Mouse (Mus musculus): ENCODE data around the gene Naa16. TPM values are rescaled to one million over a fixed set of nuclear protein-coding genes. Genes with fewer than 3 reads are reported as not detected.

The Naa16 gene
- polyA plus RNA-seq, 1 experiment from 2014 or later = 24.4 TPM

GRCm38 (mm10) chr14:79308364-79308763 is 82.2 kb downstream of the Naa16 start:
- Histone ChIP-seq H3K27me3 (no peaks in the 10 kb centered on the region), H3K9me3 (replicated peaks) (no peaks in the 10 kb centered on the region), H3K9ac (no peak overlapping the region), H3K27ac (replicated peaks) (peak overlapping the region; percentile 90), H3K4me2 (no peak overlapping the region), H3K36me3 (replicated peaks) (no peaks in the 10 kb centered on the region), H3K4me1 (replicated peaks) (peaks cover 68% of the 10 kb centered on the region), H3K4me3 (replicated peaks) (no peak overlapping the region)
- 58% methylated on average over 4 of the region's 4 CpGs for WGBS (ENCODE audit: insufficient replicate concordance)
- ATAC-seq (ENCODE audit: insufficient read depth) = no peak

GRCm38 (mm10) chr14:79307908-79308307 is 82.7 kb downstream of the Naa16 start:
- WGBS (ENCODE audit: insufficient replicate concordance) = 18% methylated on average over 5 of the region's 5 CpGs
- Histone ChIP-seq H3K4me2 (peak overlapping the region; percentile 52), H3K9me3 (replicated peaks) (no peaks in the 10 kb centered on the region), H3K36me3 (replicated peaks) (no peaks in the 10 kb centered on the region), H3K27ac (replicated peaks) (peak overlapping the region; percentile 90), H3K27me3 (no peaks in the 10 kb centered on the region), H3K4me1 (replicated peaks) (peaks cover 68% of the 10 kb centered on the region), H3K9ac (0 out of 2 replicates have a peak overlapping the region, but pooled peaks have one; percentile 2), H3K4me3 (replicated peaks) (no peak overlapping the region)
- ATAC-seq (ENCODE audit: insufficient read depth) = peak; percentile 51

- Histone ChIP-seq H3K4me1 (replicated peaks) (peaks cover 69% of the 10 kb centered on the region), H3K9me3 (replicated peaks) (no peaks in the 10 kb centered on the region), H3K4me2 (peak overlapping the region; percentile 52), H3K27ac (replicated peaks) (peak overlapping the region; percentile 90), H3K27me3 (no peaks in the 10 kb centered on the region), H3K4me3 (replicated peaks) (peak overlapping the region; percentile 20; the same call in 1 of the 2 replicates), H3K36me3 (replicated peaks) (no peaks in the 10 kb centered on the region), H3K9ac (no peak overlapping the region)
- ATAC-seq (ENCODE audit: insufficient read depth) = peak; percentile 91
- WGBS (ENCODE audit: insufficient replicate concordance) = 35% methylated on average over 7 of the region's 7 CpGs
Measured at GRCm38 (mm10) chr14:79307138-79307537, 83.4 kb downstream of the Naa16 start.

- no peak for ATAC-seq (ENCODE audit: insufficient read depth)
- Histone ChIP-seq H3K27me3 (no peaks in the 10 kb centered on the region), H3K36me3 (replicated peaks) (peaks cover 5% of the 10 kb centered on the region; the same call in 1 of the 2 replicates), H3K27ac (replicated peaks) (no peak overlapping the region), H3K4me1 (replicated peaks) (peaks cover 75% of the 10 kb centered on the region), H3K9me3 (replicated peaks) (no peaks in the 10 kb centered on the region), H3K4me2 (no peak overlapping the region), H3K4me3 (replicated peaks) (no peak overlapping the region), H3K9ac (no peak overlapping the region)
- WGBS (ENCODE audit: insufficient replicate concordance) = 85% methylated on average over 6 of the region's 6 CpGs
Measured at GRCm38 (mm10) chr14:79304873-79305464, 85.6 kb downstream of the Naa16 start.

GRCm38 (mm10) chr14:79303150-79303549 is 87.4 kb downstream of the Naa16 start:
- Histone ChIP-seq H3K4me3 (replicated peaks) (peak overlapping the region; percentile 17; the same call in 1 of the 2 replicates), H3K27ac (replicated peaks) (peak overlapping the region; percentile 92), H3K9me3 (replicated peaks) (no peaks in the 10 kb centered on the region), H3K4me1 (replicated peaks) (peaks cover 77% of the 10 kb centered on the region), H3K27me3 (no peaks in the 10 kb centered on the region), H3K4me2 (peak overlapping the region; percentile 76), H3K36me3 (replicated peaks) (peaks cover 21% of the 10 kb centered on the region), H3K9ac (no peak overlapping the region)
- 20% methylated on average over 2 of the region's 2 CpGs for WGBS (ENCODE audit: insufficient replicate concordance)
- ATAC-seq (ENCODE audit: insufficient read depth) = peak; percentile 10; the same call in 1 of the 2 replicates

GRCm38 (mm10) chr14:79301466-79301875 is 89.1 kb downstream of the Naa16 start, which contains the start of gene Rgcc:
Gene Rgcc (minus strand): TSS chr14:79301645.
- peaks cover 33% of the 10 kb centered on the region for H3K36me3 ChIP-seq (replicated peaks)
- WGBS (ENCODE audit: insufficient replicate concordance) = under 1% methylated on average over 34 of the region's 34 CpGs
- peak within 1 kb of the TSS; percentile 92 for H3K27ac ChIP-seq (replicated peaks)
- peak within 1 kb of the TSS; percentile 76 for H3K4me2 ChIP-seq
- no peaks in the 10 kb centered on the region for H3K27me3 ChIP-seq
- peak; percentile 95 for ATAC-seq (ENCODE audit: insufficient read depth)
- H3K9ac ChIP-seq = peak within 1 kb of the TSS; percentile 91
- no peaks in the 10 kb centered on the region for H3K9me3 ChIP-seq (replicated peaks)
- H3K4me3 ChIP-seq (replicated peaks) = peak within 1 kb of the TSS; percentile 81
- H3K4me1 ChIP-seq (replicated peaks) = peaks cover 71% of the 10 kb centered on the region

- Histone ChIP-seq H3K9ac (peak overlapping the region; percentile 91), H3K27me3 (no peaks in the 10 kb centered on the region), H3K36me3 (replicated peaks) (peaks cover 33% of the 10 kb centered on the region), H3K4me3 (replicated peaks) (peak overlapping the region; percentile 81), H3K4me2 (peak overlapping the region; percentile 76), H3K27ac (replicated peaks) (peak overlapping the region; percentile 89), H3K4me1 (replicated peaks) (peaks cover 70% of the 10 kb centered on the region), H3K9me3 (replicated peaks) (no peaks in the 10 kb centered on the region)
- ATAC-seq (ENCODE audit: insufficient read depth) = peak; percentile 2
- under 1% methylated on average over 52 of the region's 52 CpGs for WGBS (ENCODE audit: insufficient replicate concordance)
Measured at GRCm38 (mm10) chr14:79300641-79301350, 89.8 kb downstream of the Naa16 start.

GRCm38 (mm10) chr14:79299796-79300195 is 90.8 kb downstream of the Naa16 start:
- H3K4me3 ChIP-seq (replicated peaks) = peak overlapping the region; percentile 81
- peaks cover 33% of the 10 kb centered on the region for H3K36me3 ChIP-seq (replicated peaks)
- H3K4me2 ChIP-seq = peak overlapping the region; percentile 76
- H3K27ac ChIP-seq (replicated peaks) = peak overlapping the region; percentile 89
- no peaks in the 10 kb centered on the region for H3K9me3 ChIP-seq (replicated peaks)
- peaks cover 70% of the 10 kb centered on the region for H3K4me1 ChIP-seq (replicated peaks)
- H3K27me3 ChIP-seq = no peaks in the 10 kb centered on the region
- H3K9ac ChIP-seq = peak overlapping the region; percentile 91
- WGBS (ENCODE audit: insufficient replicate concordance) = 40% methylated on average over 6 of the region's 6 CpGs
- ATAC-seq (ENCODE audit: insufficient read depth) = no peak

- ATAC-seq (ENCODE audit: insufficient read depth) = no peak
- H3K27ac ChIP-seq (replicated peaks) = peak overlapping the region; percentile 89
- H3K4me3 ChIP-seq (replicated peaks) = peak overlapping the region; percentile 81
- peaks cover 72% of the 10 kb centered on the region for H3K4me1 ChIP-seq (replicated peaks)
- H3K36me3 ChIP-seq (replicated peaks) = peaks cover 36% of the 10 kb centered on the region
- peak overlapping the region; percentile 91 for H3K9ac ChIP-seq
- peak overlapping the region; percentile 76 for H3K4me2 ChIP-seq
- no peaks in the 10 kb centered on the region for H3K27me3 ChIP-seq
- no peaks in the 10 kb centered on the region for H3K9me3 ChIP-seq (replicated peaks)
- 58% methylated on average over 4 of the region's 4 CpGs for WGBS (ENCODE audit: insufficient replicate concordance)
Measured at GRCm38 (mm10) chr14:79299230-79299629, 91.3 kb downstream of the Naa16 start.

- H3K4me2 ChIP-seq = peak overlapping the region; percentile 76
- H3K4me3 ChIP-seq (replicated peaks) = peak overlapping the region; percentile 81
- peaks cover 44% of the 10 kb centered on the region for H3K36me3 ChIP-seq (replicated peaks)
- no peak for ATAC-seq (ENCODE audit: insufficient read depth)
- WGBS (ENCODE audit: insufficient replicate concordance) = 43% methylated on average over 7 of the region's 7 CpGs
- H3K4me1 ChIP-seq (replicated peaks) = peaks cover 72% of the 10 kb centered on the region
- no peaks in the 10 kb centered on the region for H3K9me3 ChIP-seq (replicated peaks)
- peak overlapping the region; percentile 91 for H3K9ac ChIP-seq
- peak overlapping the region; percentile 89 for H3K27ac ChIP-seq (replicated peaks)
- H3K27me3 ChIP-seq = no peaks in the 10 kb centered on the region
Measured at GRCm38 (mm10) chr14:79298314-79298992, 92.1 kb downstream of the Naa16 start.

- ATAC-seq (ENCODE audit: insufficient read depth) = no peak
- Histone ChIP-seq H3K4me3 (replicated peaks) (peak overlapping the region; percentile 81), H3K9ac (peak overlapping the region; percentile 91), H3K27me3 (no peaks in the 10 kb centered on the region), H3K4me1 (replicated peaks) (peaks cover 72% of the 10 kb centered on the region), H3K36me3 (replicated peaks) (peaks cover 60% of the 10 kb centered on the region), H3K9me3 (replicated peaks) (no peaks in the 10 kb centered on the region), H3K4me2 (peak overlapping the region; percentile 76), H3K27ac (replicated peaks) (peak overlapping the region; percentile 89)
- 16% methylated on average over 5 of the region's 5 CpGs for WGBS (ENCODE audit: insufficient replicate concordance)
Measured at GRCm38 (mm10) chr14:79296836-79297235, 93.7 kb downstream of the Naa16 start.

Measured in liver, embryonic 15.5 days (tissue).